Mouse (Mus musculus) right cerebral cortex, adult 18-20 months (tissue): ENCODE results near the gene Gm37240.
"Not testable (repeated sequence)": the region's sequence is repeated elsewhere in the genome, so short reads cannot be mapped to it uniquely, and the experiment has no call there.

Experiments used
- DNase-seq: peaks from one replicate; pipeline ENCODE4 v3.0.0; 2022; ENCODE audit warnings: mixed read lengths

Gene Gm37240

GRCm38 (mm10) chr3:84925229-84925628, 962.1 kb downstream of the Gm37240 start:
- DNase-seq = no peak

DNA sequence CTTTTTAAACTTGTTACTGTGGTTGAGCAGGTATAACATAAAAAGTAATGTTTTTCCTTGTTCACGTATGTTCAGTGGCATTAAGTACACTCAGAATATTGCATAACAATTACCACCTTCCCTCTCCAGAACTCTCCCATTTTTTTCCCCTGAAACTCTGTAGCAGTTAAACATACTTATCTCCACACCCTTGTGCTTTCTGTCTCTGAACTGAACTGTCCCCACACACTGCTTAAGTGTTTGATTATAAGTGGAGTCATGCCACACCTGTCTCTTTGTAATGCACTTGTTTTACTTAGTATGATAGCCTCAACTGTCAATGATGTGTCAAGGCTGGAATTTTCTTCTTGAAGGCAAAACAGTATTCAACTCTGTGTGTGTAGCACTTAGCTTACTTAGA, 963.6 kb downstream of the Gm37240 start:
- DNase-seq = no peak

DNA sequence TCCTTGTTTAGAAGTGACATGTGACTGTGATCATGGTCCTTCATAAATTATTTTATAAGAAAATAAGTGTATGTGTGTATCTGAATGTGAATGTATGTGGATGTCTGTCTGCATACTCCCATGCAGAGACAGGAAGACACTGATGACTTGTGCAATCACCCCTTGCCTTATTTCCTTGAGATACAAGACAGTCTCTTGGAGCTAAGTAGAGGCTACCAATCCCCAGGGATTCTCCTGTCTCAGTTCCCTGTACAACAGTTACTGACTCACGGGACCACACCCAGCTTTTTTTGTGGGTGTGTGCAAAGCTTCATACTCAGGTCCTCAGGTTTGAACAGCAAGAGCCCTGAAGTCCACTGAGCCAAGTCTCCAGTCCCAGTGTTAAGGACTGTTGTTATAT, 964.1 kb downstream of the Gm37240 start:
- DNase-seq = no peak

DNA sequence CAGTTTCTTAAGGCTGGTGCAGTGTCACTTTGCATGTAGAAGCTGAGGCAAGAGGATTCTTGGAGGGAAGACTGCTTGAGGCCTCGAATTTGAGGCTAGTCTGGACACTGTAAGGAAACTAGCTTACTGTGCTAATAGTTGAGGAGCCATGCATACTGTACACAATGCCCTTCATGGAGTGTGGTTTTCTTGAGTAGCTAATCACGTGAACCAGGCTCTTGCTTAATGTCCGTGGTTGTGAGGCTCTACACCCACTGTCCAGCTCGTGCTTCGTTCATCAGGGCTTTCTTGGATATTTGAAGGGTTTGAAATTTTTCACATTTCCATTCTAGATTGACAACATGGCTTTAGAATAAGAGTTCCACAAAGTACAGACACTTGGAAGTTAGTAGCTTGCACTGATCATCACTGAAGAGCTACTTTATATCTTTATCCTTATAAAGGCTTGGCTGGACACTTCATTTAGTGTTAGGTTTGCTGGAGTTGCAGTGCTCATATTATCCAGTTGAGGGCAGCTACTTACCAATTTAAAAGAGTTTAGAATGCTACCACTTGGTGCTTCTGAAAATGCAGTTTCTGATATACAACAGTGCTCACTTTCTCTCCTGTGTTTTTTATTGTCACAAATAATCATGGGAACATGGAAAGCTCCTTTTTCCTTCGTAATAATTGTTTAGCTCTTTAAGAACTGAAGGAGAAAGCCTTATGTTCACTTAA, 965.5 kb downstream of the Gm37240 start:
- peak; percentile 44 for DNase-seq

DNA sequence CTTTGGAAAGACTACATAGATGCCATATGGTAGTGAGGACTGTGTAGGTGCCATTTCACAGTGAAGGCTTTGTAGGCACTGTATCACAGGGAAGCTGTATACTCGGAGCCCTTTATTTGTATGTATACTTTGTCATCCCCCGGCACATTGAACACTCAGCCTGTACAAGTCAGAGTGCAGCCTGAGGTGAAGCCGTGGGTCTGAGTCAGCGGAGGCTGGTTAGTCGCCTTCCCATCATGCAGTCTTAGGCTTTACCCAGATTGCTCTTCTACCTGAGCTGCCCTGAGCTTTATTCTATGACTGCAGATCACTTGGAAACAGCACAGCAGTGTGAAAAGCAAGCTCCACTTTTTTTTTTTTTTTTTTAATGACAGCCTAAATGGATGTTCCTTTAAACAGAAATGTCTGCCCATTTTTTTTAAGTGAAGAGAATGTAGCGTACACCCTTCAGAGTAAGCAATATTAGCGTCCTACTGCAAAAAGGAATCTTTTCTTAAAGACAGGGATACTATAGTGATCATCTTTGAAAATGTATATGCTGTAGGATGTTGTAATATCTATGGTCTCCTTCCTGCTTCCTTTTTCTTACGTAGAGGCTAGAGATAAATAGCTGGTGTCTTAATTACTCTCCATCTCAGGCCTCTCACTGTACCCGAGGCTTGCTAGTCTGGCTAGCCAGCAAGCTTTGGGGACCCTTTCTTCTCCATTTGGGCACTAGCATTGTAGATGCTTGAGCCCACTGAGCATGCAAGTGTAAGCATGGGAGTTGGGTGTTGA, 969.2 kb downstream of the Gm37240 start:
- no peak for DNase-seq

DNA sequence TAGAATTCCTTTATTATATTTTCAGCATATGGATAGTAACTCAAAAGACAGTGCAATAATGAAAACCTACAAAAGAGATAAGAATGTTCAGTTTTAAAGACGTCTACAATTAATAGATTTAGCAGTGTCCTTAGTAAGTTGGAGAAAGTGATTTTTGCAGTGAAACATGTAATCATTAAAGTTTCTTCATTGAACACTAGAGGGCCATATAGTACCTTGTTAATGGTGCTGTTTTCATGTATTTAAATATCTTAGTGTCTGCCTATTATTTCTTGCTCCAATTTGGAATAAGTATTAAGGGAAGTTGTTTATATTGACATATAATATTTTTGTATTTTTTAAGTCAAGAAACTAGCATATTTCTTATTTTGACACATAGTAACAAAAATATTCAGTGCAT, 973.0 kb downstream of the Gm37240 start:
- DNase-seq = no peak

DNA sequence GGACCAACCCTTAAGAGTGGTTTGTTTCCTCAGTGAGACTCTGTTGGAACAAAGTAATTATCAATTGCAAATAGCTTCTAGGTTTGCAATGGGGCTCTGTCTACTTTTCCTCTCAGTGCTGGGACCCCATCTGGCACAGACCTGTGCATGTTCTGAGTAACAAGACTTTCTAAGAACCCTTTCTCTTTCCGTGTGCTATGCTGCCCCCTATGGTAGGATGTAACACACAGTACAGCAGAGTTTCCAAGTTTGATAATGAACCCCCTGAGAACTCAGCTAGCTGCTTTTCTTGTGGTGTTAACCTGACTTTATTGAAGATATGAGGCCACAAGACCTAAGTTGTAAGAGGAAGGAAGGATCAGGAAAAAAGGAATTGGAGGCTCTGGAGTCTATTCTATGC, 980.8 kb downstream of the Gm37240 start:
- DNase-seq = no peak

- DNase-seq = no peak
These were observed 989.4 kb downstream of the Gm37240 start for GRCm38 (mm10) chr3:84897952-84898351.

GRCm38 (mm10) chr3:84890983-84891382, 996.3 kb downstream of the Gm37240 start:
- DNase-seq = no peak

DNA sequence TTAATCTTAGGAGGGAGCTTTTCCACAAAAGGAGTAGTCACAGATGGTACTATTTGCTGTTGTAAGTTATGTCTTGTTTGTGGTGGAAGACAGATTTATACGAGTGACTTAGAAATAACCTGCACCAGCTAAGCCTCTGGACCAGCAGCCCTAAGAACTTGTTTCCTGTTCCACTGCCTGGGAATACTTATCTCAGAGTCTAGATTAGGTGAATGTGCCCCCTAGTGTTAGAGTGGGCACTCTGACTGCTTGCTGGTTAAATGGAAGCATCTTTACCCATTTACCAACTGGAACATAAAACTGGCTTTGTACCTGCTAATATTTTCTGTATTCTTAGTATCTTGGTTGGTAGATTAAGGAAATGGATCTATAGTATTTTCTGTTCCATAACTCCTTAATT, 997.7 kb downstream of the Gm37240 start:
- peak; percentile 8 for DNase-seq

GRCm38 (mm10) chr3:84883817-84884483, 1003.4 kb downstream of the Gm37240 start:
- DNase-seq = no peak

DNA sequence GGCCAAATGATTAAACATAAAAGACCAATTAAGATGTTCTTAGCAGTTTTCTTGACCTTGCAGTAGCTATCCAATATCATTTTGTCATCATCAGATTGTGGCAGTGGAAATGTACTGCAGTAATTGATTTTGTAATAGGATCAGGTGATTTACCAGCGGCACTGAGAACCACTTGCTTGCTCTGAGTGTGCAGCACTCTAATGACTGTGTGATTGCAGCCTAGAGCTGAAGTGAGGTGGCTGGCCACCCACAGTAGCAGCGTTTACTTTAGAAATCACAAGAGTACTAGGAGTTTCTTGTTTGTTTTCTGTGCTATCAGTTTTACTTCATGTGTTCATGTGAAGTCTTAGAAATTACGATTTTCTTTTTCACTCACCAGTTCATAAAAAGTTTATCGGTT, 1011.1 kb downstream of the Gm37240 start:
- DNase-seq = no peak

GRCm38 (mm10) chr3:84875306-84875705, 1012.0 kb downstream of the Gm37240 start:
- no peak for DNase-seq

DNA sequence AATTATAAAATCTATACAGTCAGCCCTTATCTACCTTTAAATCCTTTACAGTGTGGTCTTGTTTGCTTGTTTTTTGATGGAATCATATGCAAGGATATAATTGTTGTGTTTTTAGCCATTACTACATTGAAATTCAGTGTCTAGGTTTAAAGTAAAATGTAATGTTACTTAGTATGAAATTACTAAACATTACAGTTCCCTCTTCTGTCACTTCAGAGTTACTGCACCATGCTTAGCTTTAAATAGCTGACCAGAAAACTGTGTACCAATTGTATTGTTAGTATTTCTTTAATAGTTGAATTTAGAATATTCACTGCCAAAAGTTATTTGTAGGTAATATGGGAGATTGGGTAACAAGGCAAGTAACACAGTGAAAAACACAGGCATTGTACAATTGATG, 1017.2 kb downstream of the Gm37240 start:
- no peak for DNase-seq

DNA sequence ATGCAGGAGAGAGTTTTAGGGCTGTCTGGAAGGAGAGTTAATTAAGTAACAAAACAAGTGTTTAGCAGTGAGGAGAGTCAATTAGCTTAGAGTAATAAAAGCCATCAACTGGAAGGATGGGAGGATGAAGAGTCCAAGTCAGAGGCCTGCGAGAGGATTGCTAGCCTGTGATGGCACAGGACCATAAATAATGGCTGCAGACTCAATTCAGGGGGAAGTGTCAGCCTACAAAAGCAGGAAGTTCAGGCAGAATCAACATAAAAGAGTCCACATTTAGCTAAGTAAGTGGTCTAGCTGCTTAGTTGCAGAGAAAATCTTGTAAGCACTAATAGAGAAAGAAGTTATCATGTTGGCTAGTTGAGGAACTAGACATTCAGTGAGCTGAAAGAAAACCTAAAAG, 1019.3 kb downstream of the Gm37240 start:
- DNase-seq = no peak

DNA sequence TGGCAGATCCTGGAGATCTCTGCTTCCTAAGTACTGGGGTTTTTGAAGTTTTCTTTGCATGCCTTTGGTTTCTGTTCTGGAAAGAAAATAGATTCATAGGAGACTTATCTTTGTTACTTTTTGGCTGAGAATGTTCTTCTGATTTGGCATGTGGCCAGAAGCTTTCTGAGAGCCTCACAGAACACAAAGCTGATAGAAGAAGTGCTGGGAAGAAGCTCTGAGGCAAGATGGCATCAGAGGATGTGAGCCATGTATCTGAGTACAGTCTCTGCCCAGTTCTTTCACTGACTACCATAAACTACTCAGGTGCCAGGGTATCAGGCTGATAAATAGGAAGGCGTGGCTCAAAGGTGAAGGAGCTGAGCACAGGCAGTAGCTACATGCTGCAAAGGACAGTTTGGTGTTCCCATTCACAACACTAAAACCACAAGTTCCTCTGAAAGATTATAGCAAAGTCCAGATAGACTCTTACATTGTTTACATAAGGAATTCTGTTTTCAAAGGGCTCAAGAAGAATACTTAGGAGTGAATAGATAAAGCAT, 1019.8 kb downstream of the Gm37240 start:
- DNase-seq = peak; percentile 35

GRCm38 (mm10) chr3:84866866-84867265, 1020.5 kb downstream of the Gm37240 start:
- no peak for DNase-seq

DNA sequence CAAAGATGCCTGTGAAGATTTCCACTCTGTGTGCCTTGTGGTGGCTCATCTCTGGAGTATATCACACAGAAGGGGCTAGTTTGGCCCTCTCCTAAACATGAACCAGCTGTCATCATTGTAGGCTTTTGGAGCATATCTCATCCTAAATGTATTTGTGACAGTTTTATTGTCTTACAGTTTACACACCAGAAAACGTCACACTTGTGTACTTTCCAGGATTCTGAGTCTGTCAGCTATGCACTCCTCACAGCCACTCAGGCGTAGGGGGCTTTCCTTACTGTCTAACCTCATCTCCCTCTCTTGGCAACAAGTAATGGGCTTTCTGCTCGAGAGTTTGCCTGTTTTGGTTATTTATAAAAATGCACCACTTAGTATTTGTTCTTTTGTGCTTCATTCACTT, 1021.6 kb downstream of the Gm37240 start:
- no peak for DNase-seq

DNA sequence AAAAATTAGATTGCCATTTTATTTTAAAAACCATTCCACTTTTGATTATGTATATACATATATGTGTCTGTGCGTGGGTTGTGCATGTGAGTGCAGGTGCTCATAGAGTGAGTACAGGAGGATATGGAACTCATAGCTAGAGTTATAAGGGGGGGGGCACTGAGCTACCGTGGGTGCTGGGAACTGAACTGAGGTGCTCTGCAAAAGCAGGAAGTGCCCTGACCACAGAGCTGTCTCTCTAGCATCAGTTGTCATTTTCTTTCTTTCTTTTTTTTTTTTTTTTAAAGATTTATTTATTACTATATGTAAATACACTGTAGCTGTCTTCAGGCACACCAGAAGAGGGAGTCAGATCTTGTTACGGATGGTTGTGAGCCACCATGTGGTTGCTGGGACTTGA, 1025.5 kb downstream of the Gm37240 start:
- DNase-seq = not testable (repeated sequence)

DNA sequence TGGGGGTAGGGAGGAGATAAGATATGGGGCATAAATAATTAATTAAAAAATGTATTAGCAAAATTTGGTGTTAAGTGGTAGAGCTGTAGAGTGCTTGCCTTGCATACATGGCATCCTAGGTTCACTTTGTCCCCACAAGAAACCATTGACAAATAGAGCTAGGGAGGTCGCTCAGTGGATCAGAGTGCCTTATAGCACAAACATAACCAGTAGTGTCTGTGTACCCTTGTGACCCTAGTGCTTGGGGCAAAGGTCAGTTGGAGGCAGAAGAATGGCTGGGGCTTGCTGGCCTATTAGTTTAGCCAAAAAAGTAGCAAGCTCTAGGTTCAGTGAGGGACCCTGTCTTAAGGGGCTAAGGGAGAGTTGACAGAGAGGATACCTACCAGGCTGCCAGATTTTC, 1026.6 kb downstream of the Gm37240 start:
- DNase-seq = no peak

DNA sequence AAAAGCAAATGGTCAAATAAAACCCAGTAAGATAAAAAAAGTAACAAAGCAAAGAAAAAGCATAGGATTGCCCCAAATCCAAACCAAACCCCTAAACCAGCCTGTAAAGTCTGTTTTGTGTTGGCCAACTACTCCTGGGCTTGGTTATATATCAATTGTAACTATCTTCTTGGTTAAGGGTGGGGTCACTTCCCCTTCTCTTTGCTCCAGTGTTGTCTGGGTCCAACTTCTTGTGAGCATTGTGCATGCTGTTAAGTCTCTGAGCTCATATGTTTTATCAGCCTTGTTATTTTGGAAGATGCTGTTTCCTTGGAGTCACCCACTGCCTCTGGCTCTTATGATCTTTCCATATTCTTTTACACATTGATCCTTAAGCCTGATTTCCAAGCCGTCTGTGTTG, 1032.9 kb downstream of the Gm37240 start:
- no peak for DNase-seq

GRCm38 (mm10) chr3:84852877-84853276, 1034.4 kb downstream of the Gm37240 start:
- DNase-seq = no peak

- no peak for DNase-seq
These were observed 1035.5 kb downstream of the Gm37240 start for GRCm38 (mm10) chr3:84851801-84852200.

GRCm38 (mm10) chr3:84850418-84850817, 1036.9 kb downstream of the Gm37240 start:
- no peak for DNase-seq
